Mouse (Mus musculus) right cerebral cortex, postnatal 10 days (tissue): ENCODE data around the gene Dmrtc1b.
"Not testable (repeated sequence)": the region's sequence is repeated elsewhere in the genome, so short reads cannot be mapped to it uniquely, and the experiment has no call there.

Experiments used
- DNase-seq, 2 experiments: peaks; one replicate each; pipeline ENCODE4 v3.0.0; 2021; ENCODE audit warnings: low spot score in 2 of 2

The Dmrtc1b gene

DNA sequence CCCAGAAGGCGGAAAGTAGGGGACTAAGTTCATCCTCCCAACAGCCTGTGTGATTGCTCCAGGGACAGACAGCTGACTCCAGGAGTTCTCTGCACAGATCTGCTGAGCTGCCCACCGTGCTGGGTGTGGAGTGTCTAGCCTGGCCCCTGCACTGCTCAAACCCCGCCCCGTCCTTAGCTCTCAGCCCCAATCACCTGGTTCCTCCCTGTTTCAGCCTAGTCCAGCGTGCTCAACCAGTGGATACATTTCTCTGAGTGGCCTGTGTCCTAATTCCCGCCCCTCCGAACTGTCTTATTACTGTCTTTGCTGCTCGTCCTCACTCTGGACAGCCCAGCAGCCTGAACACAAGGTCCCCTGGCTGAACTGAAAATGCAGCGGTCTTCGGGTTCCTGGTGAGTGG, at the start of gene Dmrtc1b, which contains the start of gene Gm9112:
TSS of gene Dmrtc1b (plus strand) at position 331 of the 400 bp plus-strand sequence.
TSS of gene Gm9112 (minus strand) at position 101 of the 400 bp plus-strand sequence.
- DNase-seq = not testable (repeated sequence)

GRCm38 (mm10) chrX:102660712-102661111, 47.0 kb upstream of the Dmrtc1b start:
- peak in 1 of 2 experiments; percentile 24 for DNase-seq

DNA sequence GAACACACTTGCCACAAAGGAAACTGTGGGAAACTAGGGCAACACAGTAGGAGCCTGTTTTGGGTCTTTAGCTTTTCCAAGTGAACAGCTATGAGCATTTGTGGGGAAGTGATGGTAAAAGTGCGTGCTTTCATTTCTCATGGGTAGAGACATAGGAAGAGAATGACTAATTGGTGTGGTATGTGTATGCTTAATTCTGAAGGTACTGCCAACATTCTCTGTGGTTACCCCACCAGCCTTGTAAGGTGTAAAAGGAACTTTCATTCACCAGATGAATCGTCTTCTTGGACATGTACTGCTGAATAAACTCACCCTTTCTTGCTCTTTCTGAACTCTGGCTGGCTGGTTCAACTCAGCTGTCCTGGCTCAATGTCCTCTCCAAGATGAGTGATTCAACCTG, 41.0 kb upstream of the Dmrtc1b start:
- no peak for DNase-seq

- DNase-seq = not testable (repeated sequence)
Measured at GRCm38 (mm10) chrX:102684706-102685105, 23.0 kb upstream of the Dmrtc1b start.

- DNase-seq = not testable (repeated sequence)
Measured at GRCm38 (mm10) chrX:102686872-102687271, 20.8 kb upstream of the Dmrtc1b start, which contains the start of gene Gm3880. Gene Gm3880, minus strand, starts transcription at chrX:102686972.

DNA sequence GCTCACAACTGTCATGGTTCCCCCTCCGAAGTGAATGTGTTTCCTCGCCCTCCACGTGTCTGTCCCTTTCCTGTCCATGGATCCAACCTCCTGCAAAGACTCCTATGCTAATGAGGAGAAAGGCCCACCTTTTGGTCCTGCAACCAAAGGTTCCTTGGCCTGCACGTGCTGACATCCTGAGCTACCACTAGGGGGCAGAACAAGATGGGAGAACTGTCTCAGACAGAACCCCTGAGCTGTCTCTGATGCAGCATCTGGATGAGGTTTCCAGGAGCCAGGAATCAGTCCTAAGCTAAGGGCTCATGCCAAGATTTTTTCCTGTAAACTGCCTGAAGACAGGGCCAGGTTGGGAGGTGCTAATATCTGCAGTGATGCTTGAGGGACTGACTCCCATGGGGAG, 18.4 kb upstream of the Dmrtc1b start:
- DNase-seq = peak in 1 of 2 experiments; percentile 41

GRCm38 (mm10) chrX:102700636-102701035, 7.0 kb upstream of the Dmrtc1b start:
- peak in 1 of 2 experiments; percentile 28 for DNase-seq

DNA sequence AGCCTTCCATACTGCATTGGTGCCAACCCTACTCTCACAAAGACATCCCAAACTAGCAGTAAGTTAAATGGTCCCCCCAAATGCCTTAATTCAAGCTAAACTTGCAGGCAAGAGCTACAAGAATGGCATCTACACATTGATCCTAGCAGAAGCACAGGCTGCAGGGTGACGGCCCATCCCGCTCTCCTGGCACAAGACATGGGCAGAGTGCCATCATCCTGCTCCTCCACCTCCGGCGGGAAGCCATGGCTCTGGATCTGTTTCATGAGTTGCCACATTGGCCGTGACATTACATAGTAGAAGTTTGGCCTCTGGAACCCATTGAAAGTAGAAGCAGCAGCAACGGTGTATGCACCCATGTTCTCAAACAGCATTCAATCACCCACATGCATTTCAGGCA, 16.6 kb downstream of the Dmrtc1b start:
- DNase-seq = not testable (repeated sequence)
